Mouse (Mus musculus): Measurements from ENCODE around the gene Smim4. TPM values are rescaled to one million over a fixed set of nuclear protein-coding genes. Genes with fewer than 3 reads are reported as not detected.

Smim4 gene
- total RNA-seq, 4 experiments from 2014 or later = 67.6 to 109 (median 75.0) TPM

DNA sequence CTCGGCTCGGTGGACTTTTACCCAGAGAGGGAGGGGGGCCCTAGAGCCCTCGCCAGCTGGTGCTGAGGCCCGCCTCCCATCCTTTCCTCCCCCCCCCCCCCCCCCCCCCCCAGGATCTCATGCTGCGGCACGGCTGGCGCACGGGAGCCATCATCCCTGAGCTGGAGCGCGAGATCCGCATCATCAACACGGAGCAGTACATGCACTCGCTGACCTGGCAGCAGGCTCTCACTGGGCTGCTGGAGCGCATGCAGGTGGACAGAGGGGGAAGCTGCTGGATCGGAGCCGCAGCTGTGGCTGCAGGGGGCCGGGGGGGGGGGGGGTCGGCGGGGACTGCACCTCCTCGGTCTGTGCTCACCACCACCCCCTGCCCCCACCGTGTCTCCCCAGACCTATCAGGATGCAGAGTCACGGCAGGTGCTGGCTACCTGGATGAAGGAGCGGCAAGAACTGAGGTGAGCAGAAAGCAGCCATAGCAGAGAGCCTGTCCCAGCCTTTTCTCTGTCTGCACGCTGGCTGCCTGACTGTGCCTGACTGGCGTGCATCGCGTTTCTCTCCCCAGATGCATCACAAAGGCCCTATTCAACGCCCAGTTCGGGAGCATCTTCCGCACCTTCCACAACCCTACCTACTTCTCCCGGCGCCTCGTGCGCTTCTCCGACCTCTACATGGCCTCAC is 9.6 kb upstream of the Smim4 start:
- DNase-seq = no peak

GRCm38 (mm10) chr14:31137791-31138190 is 9.0 kb upstream of the Smim4 start:
- no peak for DNase-seq

- DNase-seq = no peak
Measured at GRCm38 (mm10) chr14:31137281-31137595, 8.5 kb upstream of the Smim4 start.

DNA sequence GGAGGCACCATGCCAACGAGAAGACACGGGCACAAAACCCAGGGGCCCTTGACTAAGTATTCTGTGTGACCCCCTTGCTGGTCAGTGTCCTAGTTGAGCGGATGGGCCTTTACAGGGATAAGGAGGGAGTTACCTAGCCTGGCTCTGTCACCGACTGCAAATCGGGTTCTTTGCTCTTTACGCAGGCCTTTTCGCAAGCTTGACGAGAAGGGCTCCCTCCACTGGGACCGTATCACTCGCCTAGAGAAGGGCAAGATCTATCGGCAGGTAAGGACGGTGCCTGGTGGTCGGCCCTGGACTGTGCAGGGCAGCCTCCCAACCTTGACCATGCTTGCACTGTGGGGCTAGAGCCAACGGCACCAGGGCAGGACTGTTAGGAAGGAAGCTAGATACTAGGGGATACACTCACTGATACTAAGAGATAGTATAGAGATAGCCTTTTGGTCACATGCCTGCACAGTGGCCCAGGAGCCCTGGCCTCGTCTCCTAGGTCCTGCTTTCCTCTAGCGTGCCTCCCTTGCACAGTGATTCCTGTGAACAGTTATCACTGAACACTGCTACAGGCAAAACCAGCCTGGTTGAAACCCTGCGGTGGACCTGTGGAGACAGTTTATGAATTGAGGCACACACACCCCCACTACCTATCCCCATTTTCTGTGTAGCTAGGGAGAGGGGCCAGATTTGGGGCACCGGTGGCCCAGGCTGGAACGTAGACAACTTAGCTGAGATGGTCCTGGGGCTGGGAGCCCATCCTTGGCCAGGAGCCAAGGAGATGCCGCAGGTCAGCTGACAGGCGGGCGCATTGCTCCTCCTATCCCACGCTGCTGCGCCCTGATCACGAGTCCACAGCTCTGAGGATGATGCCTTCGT is 7.9 kb upstream of the Smim4 start:
- DNase-seq = no peak

- no peak for DNase-seq
Measured at GRCm38 (mm10) chr14:31135495-31136410, 7.0 kb upstream of the Smim4 start.

- no peak for DNase-seq
Measured at GRCm38 (mm10) chr14:31134015-31135000, 5.6 kb upstream of the Smim4 start.

GRCm38 (mm10) chr14:31133023-31133665 is 4.4 kb upstream of the Smim4 start:
- DNase-seq = no peak

GRCm38 (mm10) chr14:31132491-31132975 is 3.8 kb upstream of the Smim4 start:
- DNase-seq = no peak

- no peak for DNase-seq
Measured at GRCm38 (mm10) chr14:31132031-31132430, 3.3 kb upstream of the Smim4 start.

- DNase-seq = no peak
Measured at GRCm38 (mm10) chr14:31131272-31131821, 2.6 kb upstream of the Smim4 start.

DNA sequence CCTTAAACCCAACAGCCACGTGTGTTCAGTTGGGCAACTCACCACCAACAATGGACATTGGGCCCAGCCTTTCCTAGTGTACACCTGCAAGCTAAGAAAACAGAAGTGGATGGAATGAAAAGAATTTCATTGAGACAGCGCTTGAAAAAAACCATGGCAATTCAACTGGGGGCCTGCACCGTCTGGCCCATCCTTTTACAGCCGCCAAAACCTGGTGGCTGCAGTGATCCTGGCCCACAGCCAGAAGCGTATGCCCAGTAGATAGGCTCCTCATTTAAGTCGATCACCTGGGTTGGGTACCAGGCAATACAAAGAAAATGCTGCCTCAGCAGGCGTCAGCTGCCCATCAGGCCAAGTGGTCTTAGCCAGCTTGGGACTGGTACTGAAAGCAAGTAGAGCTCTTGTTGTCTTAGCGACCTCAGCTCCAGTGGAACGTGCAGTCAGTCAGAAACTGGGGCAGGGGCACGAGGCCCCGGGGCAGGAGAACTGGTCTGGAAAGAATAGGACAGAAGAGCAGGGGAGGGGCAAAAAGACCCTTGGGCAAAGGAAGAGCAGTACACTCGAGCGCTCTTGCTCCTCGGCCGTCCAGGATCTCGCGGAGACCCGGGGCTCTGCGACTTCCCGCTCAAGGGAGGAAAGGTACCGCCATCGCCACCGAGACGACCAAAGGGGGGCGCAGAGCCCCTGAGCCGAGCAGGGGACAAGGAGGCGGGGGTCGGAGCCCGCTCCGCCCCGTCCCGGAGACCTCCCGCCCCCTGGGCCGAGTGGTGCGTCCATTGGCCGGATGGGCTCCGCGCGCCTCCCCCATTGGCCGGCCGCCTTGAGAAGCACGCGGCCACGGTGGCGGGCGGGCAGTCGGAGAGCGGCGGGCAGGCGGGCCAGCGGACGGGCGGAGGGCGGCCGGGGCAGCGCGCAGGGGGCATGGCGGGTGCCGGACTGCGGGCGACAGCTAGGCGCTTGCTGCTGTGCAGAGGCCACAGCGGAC is 1.8 kb upstream of the Smim4 start, which contains the start of gene Nt5dc2:
Nt5dc2 (plus strand) TSS at position 818 of the 985 bp plus-strand sequence.
- DNase-seq = peak; percentile 76

- DNase-seq = no peak
Measured at GRCm38 (mm10) chr14:31129326-31130235, 825 bp upstream of the Smim4 start.

GRCm38 (mm10) chr14:31128101-31128825 is 493 bp downstream of the Smim4 start:
- peak; percentile 57 for DNase-seq

GRCm38 (mm10) chr14:31126826-31127225 is 1.9 kb downstream of the Smim4 start:
- DNase-seq = no peak

GRCm38 (mm10) chr14:31125106-31126075 is 3.4 kb downstream of the Smim4 start:
- no peak for DNase-seq

DNA sequence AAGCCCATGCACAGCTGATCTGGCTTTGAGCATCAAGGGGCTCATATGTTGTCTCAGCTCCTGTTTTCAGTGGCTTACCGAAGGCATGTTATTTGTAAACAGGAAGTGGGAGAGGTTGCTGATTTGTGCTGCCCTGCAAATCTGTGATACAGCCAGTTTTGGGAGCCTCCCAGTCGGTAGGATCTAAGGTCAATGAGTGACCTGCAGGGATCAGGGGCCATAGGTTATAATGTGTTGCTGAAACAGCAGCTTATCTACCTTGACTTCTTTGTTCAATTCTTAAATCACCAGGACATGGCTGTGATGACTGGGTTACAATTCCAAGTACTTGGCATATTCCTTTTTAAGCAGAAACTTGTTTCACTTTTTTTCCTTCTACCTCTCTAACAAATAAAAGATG is 13.2 kb downstream of the Smim4 start:
- no peak for DNase-seq

All from adrenal gland, adult 8-10 months (tissue).